Mouse (Mus musculus) myocyte (in vitro differentiated cells): ENCODE measurements around the gene Fbf1. TPM values are rescaled to one million over a fixed set of nuclear protein-coding genes. Genes with fewer than 3 reads are reported as not detected.

Experiments
- H3K27me3 ChIP-seq: one replicate; pipeline ENCODE4 v1.6.1; 2011; ENCODE audit not compliant: control insufficient read depth, insufficient read depth, insufficient read length
- H3K36me3 ChIP-seq: one replicate; pipeline ENCODE4 v1.6.1; 2011; ENCODE audit not compliant: control insufficient read depth, insufficient read depth
- H3K4me2 ChIP-seq: one replicate; pipeline ENCODE4 v1.6.1; 2011; ENCODE audit warnings: low read depth, control low read depth
- H3K4me3 ChIP-seq: one replicate; pipeline ENCODE4 v1.5.1; 2011; ENCODE audit warnings: mild to moderate bottlenecking, control low read depth, moderate library complexity
- H3K79me2 ChIP-seq: one replicate; pipeline ENCODE4 v1.6.1; 2011; ENCODE audit not compliant: control insufficient read depth, insufficient read depth
- H3ac ChIP-seq: one replicate; pipeline ENCODE4 v1.6.1; 2011; ENCODE audit not compliant: control insufficient read depth, insufficient read length
- CEBPB ChIP-seq: IDR thresholded peaks from 2 replicates; pipeline ENCODE4 v1.6.1; 2011; ENCODE audit warnings: mild to moderate bottlenecking, moderate library complexity; ENCODE audit not compliant: poor library complexity, insufficient read depth, severe bottlenecking
- E2F4 ChIP-seq: IDR thresholded peaks from one replicate; pipeline ENCODE4 v1.6.1; 2011; ENCODE audit warnings: mild to moderate bottlenecking, control low read depth, moderate library complexity; ENCODE audit not compliant: insufficient read depth
- MAX ChIP-seq: IDR thresholded peaks from one replicate; pipeline ENCODE4 v1.6.1; 2011; ENCODE audit warnings: low read depth, mild to moderate bottlenecking, control low read depth
- MYOD1 ChIP-seq, 3 experiments: IDR thresholded peaks; one replicate each; pipeline ENCODE4 v1.6.1; 2011; ENCODE audit warnings: control low read depth in 2 of 3, low read depth in 2 of 3, mild to moderate bottlenecking in 2 of 3, moderate library complexity in 1 of 3; ENCODE audit not compliant: insufficient read length in 2 of 3, control insufficient read depth in 1 of 3
- MYOG ChIP-seq, 3 experiments: IDR thresholded peaks; one replicate each; pipeline ENCODE4 v1.6.1; 2011; ENCODE audit warnings: control low read depth in 2 of 3, low read depth in 2 of 3, mild to moderate bottlenecking in 2 of 3; ENCODE audit not compliant: insufficient read length in 2 of 3, control insufficient read depth in 1 of 3, insufficient read depth in 1 of 3
- POLR2A ChIP-seq: IDR thresholded peaks from one replicate; pipeline ENCODE4 v1.6.1; 2011; ENCODE audit warnings: low read depth, mild to moderate bottlenecking, control low read depth, moderate library complexity; ENCODE audit not compliant: insufficient read length
- POLR2AphosphoS2 ChIP-seq: IDR thresholded peaks from one replicate; pipeline ENCODE4 v1.6.1; 2011; ENCODE audit warnings: low read depth, control low read depth; ENCODE audit not compliant: insufficient read length
- REST ChIP-seq: IDR thresholded peaks from one replicate; pipeline ENCODE4 v1.6.1; 2011; ENCODE audit warnings: mild to moderate bottlenecking, control low read depth, moderate library complexity; ENCODE audit not compliant: insufficient read depth, insufficient read length
- SRF ChIP-seq: IDR thresholded peaks from one replicate; pipeline ENCODE4 v1.6.1; 2011; ENCODE audit warnings: low read depth; ENCODE audit not compliant: control insufficient read depth, insufficient read length
- TCF12 ChIP-seq: IDR thresholded peaks from one replicate; pipeline ENCODE4 v1.6.1; 2011; ENCODE audit warnings: mild to moderate bottlenecking, control low read depth; ENCODE audit not compliant: poor library complexity, insufficient read depth, severe bottlenecking
- TCF3 ChIP-seq: IDR thresholded peaks from one replicate; pipeline ENCODE4 v1.6.1; 2011; ENCODE audit warnings: low read depth, control low read depth; ENCODE audit not compliant: insufficient read length
- USF1 ChIP-seq: IDR thresholded peaks from one replicate; pipeline ENCODE4 v1.6.1; 2011; ENCODE audit warnings: low read depth, mild to moderate bottlenecking, control low read depth, moderate library complexity
- polyA plus RNA-seq: library from polyadenylated mRNA; unstranded; fragments of >200 nt; fragmentation: generic; extraction: Trizol; gene quantifications from one replicate; pipeline ENCODE4 v1.2.1, GENCODE M21; 2012; ENCODE audit warnings: missing spikeins

Fbf1 gene
- polyA plus RNA-seq, 1 experiment, result 41.7 TPM

DNA sequence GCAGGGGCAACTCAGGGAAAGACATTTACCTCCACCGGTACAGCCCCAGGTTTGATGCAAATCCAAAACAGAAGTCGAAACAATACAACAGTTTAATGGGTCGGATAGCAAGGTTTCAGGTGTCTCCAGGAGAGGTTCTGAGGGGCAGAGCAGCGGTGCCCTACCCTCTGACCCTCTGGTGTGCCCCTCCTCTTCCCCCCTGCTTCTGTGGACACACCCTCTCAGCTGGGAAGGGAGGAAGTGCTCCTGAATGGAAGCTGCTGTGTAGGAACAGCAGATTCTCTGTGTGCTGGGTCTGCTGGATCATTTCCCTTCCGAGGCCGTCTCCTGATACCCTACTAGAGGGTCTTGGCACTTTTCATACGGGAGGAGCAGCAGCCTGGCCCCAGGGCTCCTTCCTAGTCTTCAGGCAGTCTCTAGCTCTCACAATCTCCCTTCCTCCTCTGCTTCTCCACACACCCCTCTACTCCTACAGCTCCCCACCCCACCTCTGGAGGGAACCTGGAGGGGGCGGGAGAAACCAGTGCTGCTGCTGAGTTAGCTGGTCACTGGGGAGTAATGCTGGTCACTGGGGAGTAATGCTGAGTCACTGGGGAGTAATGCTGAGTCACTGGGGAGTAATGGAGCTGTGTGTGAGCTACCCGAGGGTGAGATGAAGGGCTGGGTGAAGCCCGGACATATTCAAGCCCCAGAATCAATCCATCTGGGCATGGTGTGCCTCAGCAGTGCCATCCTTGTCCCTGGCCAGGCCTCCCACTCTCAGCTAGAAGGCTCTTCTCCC is 25.6 kb downstream of the Fbf1 start:
- TF ChIP-seq POLR2AphosphoS2, result peak; percentile 5
- TF ChIP-seq POLR2A, result no peak
- no peak for TF ChIP-seq MYOG (IDR thresholded peaks at IDR 0.05; ENCODE audit: control insufficient read depth in 1 of 3, insufficient read depth in 1 of 3, insufficient read length in 2 of 3, low read depth in 2 of 3)
- TF ChIP-seq TCF12, result no peak
- no peak for TF ChIP-seq REST
- no peak for TF ChIP-seq MYOD1 (IDR thresholded peaks at IDR 0.05; ENCODE audit: control insufficient read depth in 1 of 3, insufficient read length in 2 of 3, low read depth in 2 of 3)
- TF ChIP-seq E2F4, result no peak
- TF ChIP-seq USF1, result no peak
- H3K4me3 ChIP-seq, result no peak overlapping the region
- H3K79me2 ChIP-seq, result peaks cover 9% of the 10 kb centered on the region
- H3ac ChIP-seq, result no peak overlapping the region
- peaks cover 22% of the 10 kb centered on the region for H3K36me3 ChIP-seq
- H3K4me2 ChIP-seq, result peak overlapping the region; percentile 22
- no peaks in the 10 kb centered on the region for H3K27me3 ChIP-seq

DNA sequence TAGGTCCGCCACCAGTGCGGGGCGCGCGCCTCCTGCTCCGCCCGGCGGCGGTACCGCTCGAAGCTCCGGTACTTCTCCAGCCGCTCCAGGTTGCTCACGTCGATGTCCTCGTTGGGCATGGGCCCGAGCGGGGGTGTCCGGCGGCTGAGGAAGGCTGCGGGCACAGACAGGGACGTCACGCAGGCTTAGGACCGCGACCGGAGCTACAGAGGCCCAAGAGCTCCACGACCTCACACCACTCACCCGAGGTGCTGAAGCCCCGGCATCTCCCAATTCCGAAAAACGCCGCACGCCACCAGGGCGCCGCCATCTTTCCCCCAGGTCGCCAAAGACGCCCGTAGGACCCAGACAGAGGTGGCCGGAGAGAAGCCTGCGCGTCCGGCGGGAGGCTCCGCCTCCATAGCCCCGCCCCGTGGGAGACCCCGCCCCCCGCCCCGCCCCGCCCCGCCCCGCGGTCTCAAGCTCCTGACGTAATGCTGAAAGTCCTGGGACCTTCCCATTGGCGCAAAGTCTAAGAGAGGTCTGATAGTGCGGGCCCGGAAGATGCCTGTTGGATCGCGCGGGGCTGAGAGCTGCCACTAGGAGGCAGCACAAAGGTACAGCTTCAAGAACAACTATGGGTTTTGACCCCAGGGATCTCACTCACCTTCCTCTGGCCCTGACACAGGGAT is 29.4 kb downstream of the Fbf1 start, which contains the start of gene Mrpl38:
Mrpl38 (minus strand) TSS at position 401 of the 671 bp plus-strand sequence.
- H3K27me3 ChIP-seq, result no peaks in the 10 kb centered on the region
- peak within 1 kb of the TSS; percentile 79 for H3K4me3 ChIP-seq
- peak within 1 kb of the TSS; percentile 67 for H3ac ChIP-seq
- H3K79me2 ChIP-seq, result peaks cover 25% of the 10 kb centered on the region
- H3K36me3 ChIP-seq, result peaks cover 7% of the 10 kb centered on the region
- H3K4me2 ChIP-seq, result peak within 1 kb of the TSS; percentile 73
- TF ChIP-seq TCF3 (no peak), MYOG (IDR thresholded peaks at IDR 0.05; ENCODE audit: control insufficient read depth in 1 of 3, insufficient read depth in 1 of 3, insufficient read length in 2 of 3, low read depth in 2 of 3) (no peak), POLR2AphosphoS2 (peak; percentile 56), E2F4 (no peak), TCF12 (no peak), MYOD1 (IDR thresholded peaks at IDR 0.05; ENCODE audit: control insufficient read depth in 1 of 3, insufficient read length in 2 of 3, low read depth in 2 of 3) (no peak), REST (no peak), USF1 (no peak), SRF (peak; percentile 6), POLR2A (peak; percentile 58), CEBPB (no peak), MAX (no peak)

DNA sequence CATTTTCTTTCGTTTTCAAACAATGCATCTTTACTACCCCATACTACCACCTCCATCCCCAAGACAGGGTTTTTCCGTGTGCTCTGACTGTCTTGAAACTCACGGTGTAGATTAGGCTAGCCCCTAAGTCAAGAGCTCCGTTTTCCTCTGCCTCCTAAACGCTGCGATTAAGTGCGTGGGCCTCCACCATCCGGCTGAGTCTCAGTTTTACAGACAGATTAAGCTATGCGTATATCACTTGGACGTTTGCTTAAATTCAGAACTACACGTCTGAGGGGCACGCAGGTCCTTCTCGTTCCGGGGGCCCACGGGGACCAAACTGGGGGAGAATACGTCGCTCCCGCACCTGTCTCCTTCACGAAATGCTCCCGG is 29.9 kb downstream of the Fbf1 start:
- Histone ChIP-seq H3K36me3 (peaks cover 10% of the 10 kb centered on the region), H3ac (peak overlapping the region; percentile 67), H3K79me2 (peaks cover 25% of the 10 kb centered on the region), H3K4me2 (peak overlapping the region; percentile 73), H3K4me3 (peak overlapping the region; percentile 79), H3K27me3 (no peaks in the 10 kb centered on the region)
- no peak for TF ChIP-seq E2F4
- TF ChIP-seq POLR2A, result no peak
- TF ChIP-seq CEBPB, result no peak
- TF ChIP-seq MYOD1 (IDR thresholded peaks at IDR 0.05; ENCODE audit: control insufficient read depth in 1 of 3, insufficient read length in 2 of 3, low read depth in 2 of 3), result no peak
- TF ChIP-seq USF1, result no peak
- TF ChIP-seq POLR2AphosphoS2, result no peak
- no peak for TF ChIP-seq SRF
- TF ChIP-seq MAX, result no peak
- no peak for TF ChIP-seq MYOG (IDR thresholded peaks at IDR 0.05; ENCODE audit: control insufficient read depth in 1 of 3, insufficient read depth in 1 of 3, insufficient read length in 2 of 3, low read depth in 2 of 3)
- TF ChIP-seq REST, result no peak
- TF ChIP-seq TCF12, result no peak
- no peak for TF ChIP-seq TCF3

DNA sequence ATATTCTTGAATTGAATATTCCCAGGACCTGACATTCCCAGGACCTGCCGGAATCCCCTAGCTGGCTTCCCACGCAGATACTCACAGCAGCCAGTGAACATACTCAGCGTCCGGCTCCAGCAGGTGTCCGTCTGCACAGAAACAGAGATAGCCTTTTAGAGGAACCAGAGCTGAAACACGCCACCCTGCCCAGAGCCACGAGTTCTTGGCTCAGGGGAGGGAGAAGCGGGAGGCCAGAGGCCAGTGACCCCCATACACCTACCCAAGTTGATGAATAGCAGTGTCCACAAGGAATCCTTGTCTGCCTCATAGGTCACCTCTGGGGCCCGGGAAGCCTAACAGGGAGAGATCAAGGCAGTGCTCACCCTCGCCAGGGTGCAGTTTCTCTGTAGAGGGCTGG is 33.8 kb downstream of the Fbf1 start:
- no peak overlapping the region for H3K4me3 ChIP-seq
- no peak overlapping the region for H3K4me2 ChIP-seq
- peaks cover 3% of the 10 kb centered on the region for H3K36me3 ChIP-seq
- H3K27me3 ChIP-seq, result no peaks in the 10 kb centered on the region
- TF ChIP-seq CEBPB, result no peak
- TF ChIP-seq POLR2A, result no peak
- TF ChIP-seq TCF12, result no peak
- no peak for TF ChIP-seq POLR2AphosphoS2
- TF ChIP-seq SRF, result no peak
- TF ChIP-seq MYOG (IDR thresholded peaks at IDR 0.05; ENCODE audit: control insufficient read depth in 1 of 3, insufficient read depth in 1 of 3, insufficient read length in 2 of 3, low read depth in 2 of 3), result no peak
- TF ChIP-seq E2F4, result no peak
- TF ChIP-seq TCF3, result no peak
- TF ChIP-seq REST, result no peak
- no peak for TF ChIP-seq USF1
- TF ChIP-seq MAX, result no peak
- TF ChIP-seq MYOD1 (IDR thresholded peaks at IDR 0.05; ENCODE audit: control insufficient read depth in 1 of 3, insufficient read length in 2 of 3, low read depth in 2 of 3), result no peak
- H3K79me2 ChIP-seq, result peaks cover 25% of the 10 kb centered on the region
- no peak overlapping the region for H3ac ChIP-seq
